Mouse (Mus musculus): ENCODE measurements around the gene Qrfp. TPM values are rescaled to one million over a fixed set of nuclear protein-coding genes. Genes with fewer than 3 reads are reported as not detected.

The Qrfp gene
- polyA plus RNA-seq, 1 experiment from 2014 or later = not detected

GRCm38 (mm10) chr2:31767815-31768214, 42.6 kb downstream of the Qrfp start:
- H3K27me3 ChIP-seq (ENCODE audit: control insufficient read depth, insufficient read depth, low read length) = no peaks in the 10 kb centered on the region
- ATAC-seq (ENCODE audit: insufficient read depth, low FRiP score) = no peak
- no peaks in the 10 kb centered on the region for H3K9me3 ChIP-seq (replicated peaks; ENCODE audit: control insufficient read depth, low read length)
- no peak overlapping the region for H3K27ac ChIP-seq (ENCODE audit: low read length)
- H3K4me1 ChIP-seq (ENCODE audit: control insufficient read depth, insufficient read depth, low read length) = peaks cover 81% of the 10 kb centered on the region
- H3K36me3 ChIP-seq (ENCODE audit: control insufficient read depth, insufficient read depth, low read length) = no peaks in the 10 kb centered on the region
- 64% methylated on average over 4 of the region's 4 CpGs for WGBS
- no peak overlapping the region for H3K4me2 ChIP-seq (ENCODE audit: low read depth, low read length)
- H3K9ac ChIP-seq (ENCODE audit: low read length) = no peak overlapping the region
- H3K4me3 ChIP-seq (replicated peaks; ENCODE audit: low read length) = no peak overlapping the region

GRCm38 (mm10) chr2:31767104-31767503, 43.3 kb downstream of the Qrfp start:
- H3K9ac ChIP-seq (ENCODE audit: low read length) = no peak overlapping the region
- H3K4me1 ChIP-seq (ENCODE audit: control insufficient read depth, insufficient read depth, low read length) = peaks cover 80% of the 10 kb centered on the region
- 0 out of 2 replicates have a peak overlapping the region, but pooled peaks have one; percentile 33 for H3K27ac ChIP-seq (ENCODE audit: low read length)
- no peaks in the 10 kb centered on the region for H3K36me3 ChIP-seq (ENCODE audit: control insufficient read depth, insufficient read depth, low read length)
- WGBS = 91% methylated on average over 6 of the region's 6 CpGs
- H3K27me3 ChIP-seq (ENCODE audit: control insufficient read depth, insufficient read depth, low read length) = no peaks in the 10 kb centered on the region
- H3K4me2 ChIP-seq (ENCODE audit: low read depth, low read length) = no peak overlapping the region
- H3K4me3 ChIP-seq (replicated peaks; ENCODE audit: low read length) = no peak overlapping the region
- H3K9me3 ChIP-seq (replicated peaks; ENCODE audit: control insufficient read depth, low read length) = no peaks in the 10 kb centered on the region
- no peak for ATAC-seq (ENCODE audit: insufficient read depth, low FRiP score)

DNA sequence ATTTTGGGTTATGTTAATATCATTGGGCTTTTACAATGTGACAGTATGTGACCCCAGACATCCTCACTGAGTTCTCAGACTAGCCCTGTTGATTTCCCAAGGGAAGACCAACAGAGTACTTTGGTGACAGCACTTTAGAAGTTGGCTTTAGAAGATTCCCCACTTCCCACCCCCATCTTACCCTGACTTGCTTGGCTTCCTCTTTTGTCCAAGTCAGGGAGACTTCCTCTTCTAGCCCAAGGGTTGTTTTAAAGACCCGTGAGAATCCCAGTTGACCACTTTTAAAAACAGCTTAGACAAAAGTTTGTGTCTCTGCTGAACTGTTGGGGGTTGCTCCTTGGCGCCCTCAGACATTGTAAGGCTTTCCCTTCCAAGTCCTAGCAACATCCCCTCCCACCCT, 47.1 kb downstream of the Qrfp start:
- Histone ChIP-seq H3K4me2 (ENCODE audit: low read depth, low read length) (peak overlapping the region; percentile 95), H3K4me1 (ENCODE audit: control insufficient read depth, insufficient read depth, low read length) (peaks cover 56% of the 10 kb centered on the region)

GRCm38 (mm10) chr2:31762853-31763252, 47.5 kb downstream of the Qrfp start:
- 27% methylated on average over 2 of the region's 2 CpGs for WGBS
- ATAC-seq (ENCODE audit: insufficient read depth, low FRiP score) = no peak
- peak overlapping the region; percentile 27; the same call in 1 of the 2 replicates for H3K9ac ChIP-seq (ENCODE audit: low read length)
- H3K4me3 ChIP-seq (replicated peaks; ENCODE audit: low read length) = no peak overlapping the region
- no peaks in the 10 kb centered on the region for H3K27me3 ChIP-seq (ENCODE audit: control insufficient read depth, insufficient read depth, low read length)
- H3K4me1 ChIP-seq (ENCODE audit: control insufficient read depth, insufficient read depth, low read length) = peaks cover 52% of the 10 kb centered on the region
- peak overlapping the region; percentile 95 for H3K4me2 ChIP-seq (ENCODE audit: low read depth, low read length)
- H3K36me3 ChIP-seq (ENCODE audit: control insufficient read depth, insufficient read depth, low read length) = no peaks in the 10 kb centered on the region
- no peaks in the 10 kb centered on the region for H3K9me3 ChIP-seq (replicated peaks; ENCODE audit: control insufficient read depth, low read length)
- H3K27ac ChIP-seq (ENCODE audit: low read length) = peak overlapping the region; percentile 44

More for the DNA sequence above, 47.1 kb downstream of the Qrfp start:
- no peaks in the 10 kb centered on the region for H3K9me3 ChIP-seq (replicated peaks; ENCODE audit: control insufficient read depth, low read length)
- peak overlapping the region; percentile 44 for H3K27ac ChIP-seq (ENCODE audit: low read length)
- 0 out of 2 replicates have a peak overlapping the region, but pooled peaks have one; percentile 27 for H3K9ac ChIP-seq (ENCODE audit: low read length)
- WGBS = 24% methylated on average over 2 of the region's 2 CpGs
- H3K36me3 ChIP-seq (ENCODE audit: control insufficient read depth, insufficient read depth, low read length) = no peaks in the 10 kb centered on the region
- H3K4me3 ChIP-seq (replicated peaks; ENCODE audit: low read length) = no peak overlapping the region
- ATAC-seq (ENCODE audit: insufficient read depth, low FRiP score) = no peak
- H3K27me3 ChIP-seq (ENCODE audit: control insufficient read depth, insufficient read depth, low read length) = no peaks in the 10 kb centered on the region

DNA sequence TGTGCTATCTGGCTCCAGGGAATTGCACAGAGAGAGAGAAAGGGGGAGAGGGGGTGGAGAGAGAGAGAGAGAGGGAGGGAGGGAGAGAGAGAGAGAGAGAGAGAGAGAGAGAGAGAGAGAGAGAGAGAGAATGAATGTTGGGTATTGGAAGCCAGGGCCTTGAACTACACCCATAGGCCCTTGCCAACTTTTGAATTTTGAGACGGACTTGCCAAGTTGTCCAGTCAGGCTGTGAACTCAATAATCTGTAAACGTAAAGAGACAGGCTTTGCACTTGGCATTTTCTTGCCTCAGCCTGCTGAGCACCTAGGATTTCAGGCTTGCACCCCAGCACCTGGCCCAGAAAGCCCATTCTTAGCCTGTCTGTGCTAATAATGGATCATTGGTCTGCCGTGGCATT, 48.2 kb downstream of the Qrfp start:
- peak overlapping the region; percentile 88; the same call in 1 of the 2 replicates for H3K9ac ChIP-seq (ENCODE audit: low read length)
- H3K4me1 ChIP-seq (ENCODE audit: control insufficient read depth, insufficient read depth, low read length) = peaks cover 49% of the 10 kb centered on the region
- no peak for ATAC-seq (ENCODE audit: insufficient read depth, low FRiP score)
- H3K27me3 ChIP-seq (ENCODE audit: control insufficient read depth, insufficient read depth, low read length) = no peaks in the 10 kb centered on the region
- peak overlapping the region; percentile 95 for H3K4me2 ChIP-seq (ENCODE audit: low read depth, low read length)
- H3K36me3 ChIP-seq (ENCODE audit: control insufficient read depth, insufficient read depth, low read length) = no peaks in the 10 kb centered on the region
- H3K4me3 ChIP-seq (replicated peaks; ENCODE audit: low read length) = peak overlapping the region; percentile 68
- peak overlapping the region; percentile 95 for H3K27ac ChIP-seq (ENCODE audit: low read length)
- 13% methylated on average over 3 of the region's 3 CpGs for WGBS
- no peaks in the 10 kb centered on the region for H3K9me3 ChIP-seq (replicated peaks; ENCODE audit: control insufficient read depth, low read length)

GRCm38 (mm10) chr2:31761585-31761984, 48.8 kb downstream of the Qrfp start:
- peak overlapping the region; percentile 68 for H3K4me3 ChIP-seq (replicated peaks; ENCODE audit: low read length)
- H3K27me3 ChIP-seq (ENCODE audit: control insufficient read depth, insufficient read depth, low read length) = no peaks in the 10 kb centered on the region
- H3K9me3 ChIP-seq (replicated peaks; ENCODE audit: control insufficient read depth, low read length) = no peaks in the 10 kb centered on the region
- H3K4me1 ChIP-seq (ENCODE audit: control insufficient read depth, insufficient read depth, low read length) = peaks cover 47% of the 10 kb centered on the region
- no peaks in the 10 kb centered on the region for H3K36me3 ChIP-seq (ENCODE audit: control insufficient read depth, insufficient read depth, low read length)
- 2% methylated on average over 4 of the region's 4 CpGs for WGBS
- peak overlapping the region; percentile 88 for H3K9ac ChIP-seq (ENCODE audit: low read length)
- peak overlapping the region; percentile 95 for H3K27ac ChIP-seq (ENCODE audit: low read length)
- H3K4me2 ChIP-seq (ENCODE audit: low read depth, low read length) = peak overlapping the region; percentile 95
- ATAC-seq (ENCODE audit: insufficient read depth, low FRiP score) = no peak

GRCm38 (mm10) chr2:31761115-31761531, 49.3 kb downstream of the Qrfp start:
- H3K4me1 ChIP-seq (ENCODE audit: control insufficient read depth, insufficient read depth, low read length) = peaks cover 45% of the 10 kb centered on the region
- H3K9ac ChIP-seq (ENCODE audit: low read length) = peak overlapping the region; percentile 88
- ATAC-seq (ENCODE audit: insufficient read depth, low FRiP score) = no peak

DNA sequence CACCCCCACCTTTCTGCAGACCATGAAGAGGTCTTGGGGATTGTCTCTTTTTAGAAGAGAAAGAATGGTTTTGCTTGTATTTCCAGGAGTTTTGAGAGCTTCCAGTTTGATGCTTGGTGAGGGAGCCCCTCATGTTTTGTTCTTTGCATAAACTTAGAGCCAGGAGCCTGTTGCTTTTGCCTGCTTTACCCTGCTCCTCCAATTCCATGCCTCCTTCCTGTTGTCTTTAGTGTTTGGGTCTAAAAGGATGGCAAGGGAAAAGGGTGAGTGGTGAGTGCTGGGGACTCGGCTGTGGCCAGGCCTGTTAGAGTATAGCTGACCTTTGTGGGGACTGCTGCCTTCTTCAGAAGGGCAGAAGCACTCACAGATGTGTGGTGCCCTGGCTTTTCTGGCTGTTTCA, 49.9 kb downstream of the Qrfp start:
- no peak for ATAC-seq (ENCODE audit: insufficient read depth, low FRiP score)
- Histone ChIP-seq H3K36me3 (ENCODE audit: control insufficient read depth, insufficient read depth, low read length) (no peaks in the 10 kb centered on the region), H3K9me3 (replicated peaks; ENCODE audit: control insufficient read depth, low read length) (no peaks in the 10 kb centered on the region), H3K4me1 (ENCODE audit: control insufficient read depth, insufficient read depth, low read length) (peaks cover 39% of the 10 kb centered on the region), H3K4me2 (ENCODE audit: low read depth, low read length) (peak overlapping the region; percentile 95), H3K27ac (ENCODE audit: low read length) (peak overlapping the region; percentile 95), H3K27me3 (ENCODE audit: control insufficient read depth, insufficient read depth, low read length) (no peaks in the 10 kb centered on the region), H3K4me3 (replicated peaks; ENCODE audit: low read length) (peak overlapping the region; percentile 68), H3K9ac (ENCODE audit: low read length) (peak overlapping the region; percentile 88)
- 3% methylated on average over 1 of the region's 1 CpGs for WGBS

More at GRCm38 (mm10) chr2:31761115-31761531, 49.3 kb downstream of the Qrfp start:
- H3K27me3 ChIP-seq (ENCODE audit: control insufficient read depth, insufficient read depth, low read length) = no peaks in the 10 kb centered on the region
- WGBS = under 1% methylated on average over 7 of the region's 7 CpGs
- H3K36me3 ChIP-seq (ENCODE audit: control insufficient read depth, insufficient read depth, low read length) = no peaks in the 10 kb centered on the region
- peak overlapping the region; percentile 95 for H3K27ac ChIP-seq (ENCODE audit: low read length)
- H3K9me3 ChIP-seq (replicated peaks; ENCODE audit: control insufficient read depth, low read length) = no peaks in the 10 kb centered on the region
- H3K4me2 ChIP-seq (ENCODE audit: low read depth, low read length) = peak overlapping the region; percentile 95
- peak overlapping the region; percentile 68 for H3K4me3 ChIP-seq (replicated peaks; ENCODE audit: low read length)

- Histone ChIP-seq H3K27me3 (ENCODE audit: control insufficient read depth, insufficient read depth, low read length) (no peaks in the 10 kb centered on the region), H3K4me1 (ENCODE audit: control insufficient read depth, insufficient read depth, low read length) (peaks cover 35% of the 10 kb centered on the region), H3K36me3 (ENCODE audit: control insufficient read depth, insufficient read depth, low read length) (no peaks in the 10 kb centered on the region), H3K9ac (ENCODE audit: low read length) (peak overlapping the region; percentile 88), H3K4me3 (replicated peaks; ENCODE audit: low read length) (peak overlapping the region; percentile 68), H3K9me3 (replicated peaks; ENCODE audit: control insufficient read depth, low read length) (no peaks in the 10 kb centered on the region), H3K4me2 (ENCODE audit: low read depth, low read length) (peak overlapping the region; percentile 95), H3K27ac (ENCODE audit: low read length) (peak overlapping the region; percentile 95)
- ATAC-seq (ENCODE audit: insufficient read depth, low FRiP score) = peak; percentile 94
- WGBS = under 1% methylated on average over 42 of the region's 42 CpGs
Measured at GRCm38 (mm10) chr2:31759751-31760460, 50.5 kb downstream of the Qrfp start.
